Mouse (Mus musculus) MEL-GATA-1-ER (cell line): ENCODE results near the gene Bex4.

Source experiments
- DNase-seq: peaks from one replicate; pipeline ENCODE4 v3.0.0-alpha.2; 2012; ENCODE audit warnings: low read depth; ENCODE audit errors: extremely low read depth

The Bex4 gene

GRCm38 (mm10) chrX:136183107-136183506 is 44.3 kb downstream of the Bex4 start:
- no peak for DNase-seq
